Mouse (Mus musculus): Measurements from ENCODE around the gene Mrpl12. TPM values are rescaled to one million over a fixed set of nuclear protein-coding genes. Genes with fewer than 3 reads are reported as not detected.

Gene Mrpl12
- polyA plus RNA-seq, 1 experiment: 218 TPM

DNA sequence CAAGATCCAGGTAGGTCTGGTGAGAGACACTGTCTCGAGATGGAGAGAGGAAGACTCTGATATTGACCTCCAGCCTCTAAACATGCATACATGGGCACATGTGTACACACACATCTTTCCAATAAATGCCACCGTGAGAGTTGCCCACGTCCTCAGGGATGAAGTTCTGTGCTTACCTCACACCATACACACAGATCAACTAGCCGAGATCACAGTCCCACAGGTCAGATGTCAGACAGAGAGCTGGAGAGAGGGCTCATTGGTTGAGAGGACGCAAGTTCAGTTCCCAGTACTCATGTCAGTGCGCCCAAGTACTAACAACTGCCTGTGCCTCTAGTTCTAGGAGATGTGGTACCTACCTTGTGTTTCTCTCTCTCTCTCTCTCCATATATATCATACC lies 16.6 kb downstream of the Mrpl12 start:
- H3K36me3 ChIP-seq (ENCODE audit: control insufficient read depth, insufficient read depth): peaks cover under 1% of the 10 kb centered on the region
- no peaks in the 10 kb centered on the region for H3K79me2 ChIP-seq (ENCODE audit: control insufficient read depth, insufficient read depth)
- H3K27me3 ChIP-seq (ENCODE audit: control insufficient read depth, insufficient read depth, insufficient read length): no peaks in the 10 kb centered on the region
- TF ChIP-seq MYOD1 (IDR thresholded peaks at IDR 0.05; ENCODE audit: control insufficient read depth in 1 of 3, insufficient read length in 2 of 3, low read depth in 2 of 3) (no peak), POLR2AphosphoS2 (IDR thresholded peaks at IDR 0.05; ENCODE audit: insufficient read length, low read depth) (peak; percentile 76)
- no peak overlapping the region for H3K4me3 ChIP-seq
- no peak overlapping the region for H3ac ChIP-seq (ENCODE audit: control insufficient read depth, insufficient read length)
- no peak overlapping the region for H3K4me2 ChIP-seq (ENCODE audit: low read depth)

GRCm38 (mm10) chr11:120501701-120502100 lies 17.3 kb downstream of the Mrpl12 start:
- no peak for TF ChIP-seq SRF (IDR thresholded peaks at IDR 0.05; ENCODE audit: control insufficient read depth, insufficient read length, low read depth)
- no peak for TF ChIP-seq REST (IDR thresholded peaks at IDR 0.05; ENCODE audit: insufficient read depth, insufficient read length)
- no peak for TF ChIP-seq TCF12 (IDR thresholded peaks at IDR 0.05; ENCODE audit: insufficient read depth, poor library complexity, severe bottlenecking)
- TF ChIP-seq CEBPB (IDR thresholded peaks at IDR 0.05; ENCODE audit: insufficient read depth, poor library complexity, severe bottlenecking): no peak
- TF ChIP-seq TCF3 (IDR thresholded peaks at IDR 0.05; ENCODE audit: insufficient read length, low read depth): no peak
- no peak for TF ChIP-seq POLR2AphosphoS2 (IDR thresholded peaks at IDR 0.05; ENCODE audit: insufficient read length, low read depth)
- TF ChIP-seq MYOD1 (IDR thresholded peaks at IDR 0.05; ENCODE audit: control insufficient read depth in 1 of 3, insufficient read length in 2 of 3, low read depth in 2 of 3): no peak
- no peak for TF ChIP-seq USF1 (IDR thresholded peaks at IDR 0.05; ENCODE audit: low read depth)
- no peak for TF ChIP-seq E2F4 (IDR thresholded peaks at IDR 0.05; ENCODE audit: insufficient read depth)
- no peak for TF ChIP-seq POLR2A (IDR thresholded peaks at IDR 0.05; ENCODE audit: insufficient read length, low read depth)
- no peak for TF ChIP-seq MAX (IDR thresholded peaks at IDR 0.05; ENCODE audit: low read depth)
- Histone ChIP-seq H3K4me2 (ENCODE audit: low read depth) (no peak overlapping the region), H3K27me3 (ENCODE audit: control insufficient read depth, insufficient read depth, insufficient read length) (no peaks in the 10 kb centered on the region), H3ac (ENCODE audit: control insufficient read depth, insufficient read length) (no peak overlapping the region), H3K36me3 (ENCODE audit: control insufficient read depth, insufficient read depth) (no peaks in the 10 kb centered on the region), H3K4me3 (no peak overlapping the region), H3K79me2 (ENCODE audit: control insufficient read depth, insufficient read depth) (no peaks in the 10 kb centered on the region)

DNA sequence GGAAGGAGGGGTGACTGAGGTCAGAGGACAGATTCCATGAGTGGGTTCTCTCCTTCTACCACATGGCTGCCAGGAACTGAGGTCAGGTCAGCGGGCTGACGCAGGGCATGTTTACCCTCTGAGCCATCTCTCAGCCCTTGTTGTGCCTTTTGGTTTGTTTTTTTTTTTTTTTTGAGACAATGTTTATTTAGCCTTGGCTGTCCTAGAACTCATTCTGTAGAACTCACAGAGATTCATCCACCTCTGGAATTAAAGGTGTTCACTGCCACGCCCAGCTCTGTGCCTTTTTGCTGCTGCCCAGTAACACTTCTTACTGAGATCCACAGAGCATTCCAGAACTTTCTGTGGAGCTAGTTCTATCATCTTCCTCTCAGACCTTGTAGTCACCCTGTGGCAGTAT lies 21.2 kb downstream of the Mrpl12 start:
- Histone ChIP-seq H3K4me3 (no peak overlapping the region), H3K4me2 (ENCODE audit: low read depth) (no peak overlapping the region), H3K27me3 (ENCODE audit: control insufficient read depth, insufficient read depth, insufficient read length) (no peaks in the 10 kb centered on the region), H3K36me3 (ENCODE audit: control insufficient read depth, insufficient read depth) (no peaks in the 10 kb centered on the region), H3ac (ENCODE audit: control insufficient read depth, insufficient read length) (no peak overlapping the region), H3K79me2 (ENCODE audit: control insufficient read depth, insufficient read depth) (no peaks in the 10 kb centered on the region)
- TF ChIP-seq TCF3 (IDR thresholded peaks at IDR 0.05; ENCODE audit: insufficient read length, low read depth) (no peak), USF1 (IDR thresholded peaks at IDR 0.05; ENCODE audit: low read depth) (no peak)

GRCm38 (mm10) chr11:120506899-120507298 lies 22.5 kb downstream of the Mrpl12 start:
- H3K27me3 ChIP-seq (ENCODE audit: control insufficient read depth, insufficient read depth, insufficient read length): no peaks in the 10 kb centered on the region
- TF ChIP-seq MYOG (IDR thresholded peaks at IDR 0.05; ENCODE audit: control insufficient read depth in 1 of 3, insufficient read depth in 1 of 3, insufficient read length in 2 of 3, low read depth in 2 of 3) (peak in 1 of 3 experiments; percentile 3), E2F4 (IDR thresholded peaks at IDR 0.05; ENCODE audit: insufficient read depth) (no peak), TCF12 (IDR thresholded peaks at IDR 0.05; ENCODE audit: insufficient read depth, poor library complexity, severe bottlenecking) (no peak), CEBPB (IDR thresholded peaks at IDR 0.05; ENCODE audit: insufficient read depth, poor library complexity, severe bottlenecking) (no peak), SRF (IDR thresholded peaks at IDR 0.05; ENCODE audit: control insufficient read depth, insufficient read length, low read depth) (no peak), MAX (IDR thresholded peaks at IDR 0.05; ENCODE audit: low read depth) (no peak), POLR2A (IDR thresholded peaks at IDR 0.05; ENCODE audit: insufficient read length, low read depth) (no peak), MYOD1 (IDR thresholded peaks at IDR 0.05; ENCODE audit: control insufficient read depth in 1 of 3, insufficient read length in 2 of 3, low read depth in 2 of 3) (no peak), USF1 (IDR thresholded peaks at IDR 0.05; ENCODE audit: low read depth) (no peak)
- no peak overlapping the region for H3K4me3 ChIP-seq
- no peak overlapping the region for H3K4me2 ChIP-seq (ENCODE audit: low read depth)
- H3ac ChIP-seq (ENCODE audit: control insufficient read depth, insufficient read length): no peak overlapping the region
- H3K79me2 ChIP-seq (ENCODE audit: control insufficient read depth, insufficient read depth): no peaks in the 10 kb centered on the region
- H3K36me3 ChIP-seq (ENCODE audit: control insufficient read depth, insufficient read depth): no peaks in the 10 kb centered on the region

DNA sequence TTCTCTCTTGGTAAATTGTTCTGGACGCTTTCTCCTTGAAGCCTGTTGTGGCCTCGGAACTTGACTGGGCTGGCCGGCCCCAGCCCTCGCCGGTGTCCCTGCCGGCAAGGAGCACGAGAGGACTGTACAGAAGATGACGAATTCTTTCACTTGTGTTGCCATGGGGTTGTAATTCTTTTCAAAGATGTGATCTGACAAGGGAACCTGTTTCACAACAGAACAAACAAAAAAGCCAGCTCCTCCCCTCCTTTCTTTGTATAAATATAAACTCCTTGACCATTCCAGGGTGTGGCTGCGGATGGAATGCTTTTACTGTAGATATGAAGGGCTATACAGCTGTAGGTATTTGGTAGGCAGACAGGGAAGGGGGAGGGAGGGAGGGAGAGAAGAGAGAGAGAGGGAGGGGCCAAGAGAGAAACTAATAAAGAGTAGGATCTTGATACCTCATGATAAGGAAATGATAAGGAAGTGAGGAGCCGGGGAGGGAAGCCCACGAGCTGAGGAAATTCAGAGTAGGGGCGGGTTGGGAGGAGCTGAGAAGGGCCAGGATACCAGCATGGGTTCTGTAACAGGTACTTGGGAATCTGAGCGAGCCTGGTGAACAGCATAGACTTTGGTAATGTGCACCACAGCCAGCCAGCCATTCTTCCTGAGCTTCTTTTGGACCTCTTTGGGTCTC lies 23.3 kb downstream of the Mrpl12 start:
- Histone ChIP-seq H3K4me2 (ENCODE audit: low read depth) (peak overlapping the region; percentile 52), H3K4me3 (no peak overlapping the region), H3ac (ENCODE audit: control insufficient read depth, insufficient read length) (no peak overlapping the region), H3K27me3 (ENCODE audit: control insufficient read depth, insufficient read depth, insufficient read length) (no peaks in the 10 kb centered on the region), H3K79me2 (ENCODE audit: control insufficient read depth, insufficient read depth) (no peaks in the 10 kb centered on the region), H3K36me3 (ENCODE audit: control insufficient read depth, insufficient read depth) (no peaks in the 10 kb centered on the region)
- no peak for TF ChIP-seq MAX (IDR thresholded peaks at IDR 0.05; ENCODE audit: low read depth)
- no peak for TF ChIP-seq TCF12 (IDR thresholded peaks at IDR 0.05; ENCODE audit: insufficient read depth, poor library complexity, severe bottlenecking)
- TF ChIP-seq USF1 (IDR thresholded peaks at IDR 0.05; ENCODE audit: low read depth): no peak
- no peak for TF ChIP-seq REST (IDR thresholded peaks at IDR 0.05; ENCODE audit: insufficient read depth, insufficient read length)
- no peak for TF ChIP-seq POLR2AphosphoS2 (IDR thresholded peaks at IDR 0.05; ENCODE audit: insufficient read length, low read depth)
- TF ChIP-seq MYOG (IDR thresholded peaks at IDR 0.05; ENCODE audit: control insufficient read depth in 1 of 3, insufficient read depth in 1 of 3, insufficient read length in 2 of 3, low read depth in 2 of 3): no peak
- TF ChIP-seq E2F4 (IDR thresholded peaks at IDR 0.05; ENCODE audit: insufficient read depth): no peak
- no peak for TF ChIP-seq TCF3 (IDR thresholded peaks at IDR 0.05; ENCODE audit: insufficient read length, low read depth)
- TF ChIP-seq CEBPB (IDR thresholded peaks at IDR 0.05; ENCODE audit: insufficient read depth, poor library complexity, severe bottlenecking): no peak
- TF ChIP-seq POLR2A (IDR thresholded peaks at IDR 0.05; ENCODE audit: insufficient read length, low read depth): no peak
- TF ChIP-seq MYOD1 (IDR thresholded peaks at IDR 0.05; ENCODE audit: control insufficient read depth in 1 of 3, insufficient read length in 2 of 3, low read depth in 2 of 3): no peak
- no peak for TF ChIP-seq SRF (IDR thresholded peaks at IDR 0.05; ENCODE audit: control insufficient read depth, insufficient read length, low read depth)
